Mouse (Mus musculus) left cerebral cortex, postnatal 14 days (tissue): ENCODE data around the gene Dynlt3. TPM values are rescaled to one million over a fixed set of nuclear protein-coding genes. Genes with fewer than 3 reads are reported as not detected.
"Not testable (repeated sequence)": the region's sequence is repeated elsewhere in the genome, so short reads cannot be mapped to it uniquely, and the experiment has no call there.

ENCODE experiments used
- DNase-seq, 2 experiments: peaks; one replicate each; pipeline ENCODE4 v3.0.0; 2021 to 2022; ENCODE audit warnings: low spot score in 2 of 2, mixed read lengths in 1 of 2
- intact Hi-C: fragments of 180-260 bp; cut with DNase I; formaldehyde crosslinking; loops from one replicate; pipeline ENCODE4 v1.15.1; 2025
- long read RNA-seq, 2 experiments: library from polyadenylated mRNA; stranded (forward); transcript quantifications; one replicate each; pipeline ENCODE4 v2.0.0; 2021
- total RNA-seq, 2 experiments: library from RNA; stranded (reverse); gene quantifications; 2 replicates each; pipeline ENCODE4 v1.2.3; 2021

The Dynlt3 gene
- total RNA-seq = 100 to 1,000 TPM; 106 to 108 TPM
- long read RNA-seq, experiment 1, transcript Dynlt3-201 (5 exons, 2,176 nt) = major isoform, 142 of 152 reads
- long read RNA-seq, experiment 1, partial matches to known transcripts = 2 of 152 reads
- long read RNA-seq, experiment 1, other reads (novel, unspliced or antisense) = 6 of 152 reads
- long read RNA-seq, experiment 2, transcript Dynlt3-201 (5 exons, 2,176 nt) = major isoform, 120 of 126 reads
- long read RNA-seq, experiment 2, partial matches to known transcripts = 0 of 126 reads
- long read RNA-seq, experiment 2, other reads (novel, unspliced or antisense) = 5 of 126 reads

GRCm38 (mm10) chrX:9662391-9663111, at the start of gene Dynlt3:
Gene Dynlt3, minus strand, starts transcription at chrX:9663003.
- intact Hi-C loops = no loop called here
- DNase-seq = peak; percentile 46 to 66

DNA sequence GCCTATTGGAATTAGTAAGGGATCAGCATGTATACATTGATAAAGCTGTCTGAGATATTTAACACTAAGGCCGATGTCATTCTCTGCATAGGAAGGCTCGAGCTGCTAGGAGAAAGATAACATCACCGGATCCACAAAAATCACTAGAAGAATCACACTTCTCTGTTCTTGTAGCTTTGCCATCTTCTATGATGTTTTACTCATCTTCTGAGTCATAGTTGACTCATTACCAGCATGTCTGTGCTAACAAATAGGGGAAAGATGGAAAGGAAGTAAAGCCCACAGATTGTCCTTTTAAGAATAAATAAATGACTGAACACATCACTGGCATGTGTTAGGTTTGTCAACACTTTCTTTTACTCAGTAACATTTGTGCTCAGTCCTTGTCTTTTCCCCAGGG, 37.0 kb upstream of the Dynlt3 start:
- DNase-seq = no peak
- intact Hi-C loops = no loop called here

GRCm38 (mm10) chrX:9695997-9696396, 33.2 kb upstream of the Dynlt3 start:
- no peak for DNase-seq

GRCm38 (mm10) chrX:9672040-9672439, 9.2 kb upstream of the Dynlt3 start:
- intact Hi-C loops = no loop called here
- DNase-seq = no peak

More at GRCm38 (mm10) chrX:9695997-9696396, 33.2 kb upstream of the Dynlt3 start:
- intact Hi-C loops = no loop called here

DNA sequence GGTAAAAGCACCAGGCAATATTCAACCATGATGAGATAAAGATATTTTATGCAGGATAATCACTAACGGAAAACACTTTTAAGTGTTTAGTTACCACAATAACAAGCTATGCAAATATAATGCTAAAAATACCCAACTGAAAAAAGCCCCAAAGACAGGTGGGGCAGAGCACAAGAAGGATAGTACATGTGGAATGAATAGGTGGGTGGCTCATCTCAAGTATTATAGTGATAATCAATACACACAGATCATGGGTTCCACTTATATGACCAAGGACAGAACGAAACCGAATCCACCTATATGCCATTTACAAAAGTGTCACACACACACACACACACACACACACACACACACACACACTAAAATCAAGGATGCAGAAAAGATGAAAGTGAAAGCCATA, 8.6 kb upstream of the Dynlt3 start:
- no peak for DNase-seq
- intact Hi-C loops = no loop called here

DNA sequence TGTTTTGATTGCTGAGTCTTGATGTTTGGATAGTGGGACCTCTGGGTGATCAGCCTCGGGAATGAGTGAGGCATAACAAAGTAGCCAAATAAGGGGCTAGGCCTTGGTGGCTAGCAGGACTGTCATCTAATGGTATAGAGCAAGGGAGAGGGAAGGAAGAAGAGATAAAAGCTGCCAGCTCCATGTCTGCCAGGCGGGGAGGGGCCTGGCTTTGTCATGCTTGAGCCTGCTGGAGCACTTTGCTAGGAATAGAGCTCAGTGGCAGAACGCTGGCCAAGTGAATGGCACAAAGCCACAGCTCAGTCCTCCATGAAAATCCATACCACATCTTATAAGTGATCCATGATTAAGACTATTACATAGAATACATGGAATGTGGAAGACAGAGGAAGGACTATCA, 10.0 kb downstream of the Dynlt3 start:
- no peak for DNase-seq
- intact Hi-C loops = no loop called here

DNA sequence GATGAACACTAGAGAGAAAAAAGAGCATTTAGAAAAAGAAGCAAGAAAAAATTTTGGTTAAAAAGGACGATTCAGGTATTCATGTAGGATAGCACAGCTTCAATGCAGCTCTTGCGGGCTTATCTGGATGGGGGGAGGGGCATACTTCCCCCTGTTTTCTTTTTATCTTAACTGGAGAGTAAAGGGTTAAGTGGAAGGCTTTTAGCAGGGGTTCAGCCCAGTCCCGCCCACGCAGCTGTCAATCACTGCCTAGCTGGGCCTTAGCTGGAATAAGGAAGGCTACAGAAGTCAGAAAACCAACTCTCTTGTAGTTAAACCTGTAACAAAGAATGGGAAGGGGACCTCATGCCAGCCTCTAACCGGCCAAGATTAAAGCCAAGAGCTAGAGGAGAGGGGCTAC, 22.2 kb downstream of the Dynlt3 start:
- DNase-seq, intact Hi-C loops: not testable (repeated sequence)

DNA sequence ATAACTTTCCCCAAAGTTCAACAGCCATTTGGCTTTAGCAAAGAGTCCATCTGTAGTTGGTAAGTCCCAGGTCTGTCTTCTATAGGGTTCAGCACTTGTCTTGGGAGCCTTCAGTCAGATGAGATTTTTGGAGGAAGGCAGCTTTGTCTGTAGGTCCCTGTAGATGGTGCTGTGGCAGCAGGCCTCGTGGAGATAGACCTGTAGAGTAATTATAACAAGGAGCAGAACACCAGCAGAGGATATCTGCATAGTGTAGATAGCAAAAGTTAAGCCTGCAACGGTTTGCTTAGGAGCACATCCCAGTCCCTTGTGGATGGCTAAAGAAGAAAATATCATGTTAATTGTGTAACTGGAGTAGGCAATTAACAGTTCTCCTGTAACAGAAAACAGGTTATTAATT, 22.7 kb downstream of the Dynlt3 start:
- intact Hi-C loops = not testable (repeated sequence)
- peak; percentile 3 to 5 for DNase-seq

Other genes with a start within 250 kb of the Dynlt3 start
- gene Cybb, start 175.2 kb downstream of the Dynlt3 start, total RNA-seq = under 1 TPM; 0.24 to 0.53 TPM
- not detected for gene H2al1o, start 90.6 kb downstream of the Dynlt3 start, total RNA-seq
- not detected for gene Hypm, start 183.9 kb upstream of the Dynlt3 start, total RNA-seq
- gene H2al3, start 186.7 kb upstream of the Dynlt3 start, total RNA-seq = not detected
- gene Sytl5, start 222.6 kb upstream of the Dynlt3 start, total RNA-seq = 1 to 10 TPM; 3.6 to 4.1 TPM